Mouse (Mus musculus): ENCODE measurements around the gene Micall2. TPM values are rescaled to one million over a fixed set of nuclear protein-coding genes. Genes with fewer than 3 reads are reported as not detected.

Gene Micall2
- total and polyA plus RNA-seq, 3 experiments, result 5.4 to 17.6 TPM; not detected in 1

DNA sequence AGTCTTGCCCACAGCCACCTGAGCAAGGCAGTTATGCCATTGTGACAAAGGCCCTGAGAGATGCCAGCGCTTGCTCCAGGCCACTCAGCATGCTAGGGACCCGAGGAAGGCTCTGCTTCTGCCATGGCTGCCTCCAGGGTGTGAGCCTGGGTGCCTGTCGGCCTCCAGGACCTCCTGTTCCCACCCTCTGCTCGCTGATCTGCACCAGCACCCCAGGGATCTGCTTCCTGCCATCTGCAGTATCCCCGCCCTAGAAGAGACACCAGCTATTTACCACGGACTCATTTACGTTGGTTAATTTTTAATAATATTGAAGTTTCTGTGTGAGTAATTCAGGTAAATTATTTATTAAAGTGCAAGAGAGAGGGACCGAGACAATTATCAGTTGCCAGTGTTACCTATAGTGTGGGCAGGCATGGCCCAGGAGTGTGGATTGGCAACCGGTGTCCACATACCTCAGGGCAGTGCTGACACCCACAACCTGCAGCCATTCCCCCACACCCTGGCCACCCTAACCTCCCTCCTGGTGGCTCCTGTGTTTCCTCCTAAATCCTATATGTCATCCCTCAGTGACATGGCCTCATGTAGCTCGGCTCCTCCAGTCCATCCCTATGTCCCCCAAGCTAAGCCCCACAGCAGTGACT, 78.1 kb downstream of the Micall2 start:
- no peak for TF ChIP-seq CHD2 (IDR thresholded peaks at IDR 0.05; ENCODE audit: low read length)
- Histone ChIP-seq H3K9ac (ENCODE audit: control insufficient read depth, low read depth, low read length, poor library complexity, severe bottlenecking) (no peak overlapping the region), H3K9me3 (replicated peaks; ENCODE audit: insufficient read depth, low read length) (no peaks in the 10 kb centered on the region), H3K79me2 (ENCODE audit: control insufficient read depth, insufficient read depth, low read length, poor library complexity) (no peaks in the 10 kb centered on the region), H3K27me3 (ENCODE audit: control insufficient read depth in 1 of 2, insufficient read depth in 2 of 2, low read length in 2 of 2) (peaks cover 0 to 2% of the 10 kb centered on the region in 2 experiments; a peak in 1 of 4 replicates), H3K36me3 (ENCODE audit: control insufficient read depth in 1 of 2, insufficient read depth in 2 of 2, low read length in 2 of 2) (no peaks in the 10 kb centered on the region), H3K27ac (ENCODE audit: control insufficient read depth, low read depth, low read length) (no peak overlapping the region), H3K4me3 (ENCODE audit: control insufficient read depth in 1 of 2, insufficient read depth in 1 of 2, low read depth in 2 of 2, low read length in 2 of 2) (no peak overlapping the region), H3K4me1 (ENCODE audit: control insufficient read depth in 1 of 2, insufficient read depth in 2 of 2, low read length in 2 of 2) (no peaks in the 10 kb centered on the region)
- no peak for DNase-seq (ENCODE audit: low read depth, low spot score)

Other genes starting within 250 kb of the Micall2 start
- gene Uncx, start 192.8 kb downstream of the Micall2 start, total RNA-seq (2012; rRNA removed), result not detected in 2 replicates
- not detected for gene Uncx, start 192.8 kb downstream of the Micall2 start, polyA plus RNA-seq (2012; ENCODE audit: insufficient read depth in 1 of 2, insufficient read length in 2 of 2, low read depth in 1 of 2, low replicate concordance in 2 of 2, missing spikeins in 1 of 2)
- gene Ints1, start 39.3 kb upstream of the Micall2 start, total RNA-seq (2012; rRNA removed), result 77.9 and 82.5 TPM in 2 replicates
- gene Ints1, start 39.3 kb upstream of the Micall2 start, polyA plus RNA-seq (2012; ENCODE audit: insufficient read depth in 1 of 2, insufficient read length in 2 of 2, low read depth in 1 of 2, low replicate concordance in 2 of 2, missing spikeins in 1 of 2), result 10 to 100 TPM in 1 of 2 experiments, not detected in 1; 89.2 TPM
- gene Mafk, start 55.2 kb upstream of the Micall2 start, total RNA-seq (2012; rRNA removed), result 43.6 and 62.1 TPM in 2 replicates
- 10 to 100 TPM in 1 of 2 experiments, not detected in 1; 56.5 TPM for gene Mafk, start 55.2 kb upstream of the Micall2 start, polyA plus RNA-seq (2012; ENCODE audit: insufficient read depth in 1 of 2, insufficient read length in 2 of 2, low read depth in 1 of 2, low replicate concordance in 2 of 2, missing spikeins in 1 of 2)
- gene Tmem184a, start 83.6 kb upstream of the Micall2 start, total RNA-seq (2012; rRNA removed), result 0.07 and 0.27 TPM in 2 replicates
- gene Tmem184a, start 83.6 kb upstream of the Micall2 start, polyA plus RNA-seq (2012; ENCODE audit: insufficient read depth in 1 of 2, insufficient read length in 2 of 2, low read depth in 1 of 2, low replicate concordance in 2 of 2, missing spikeins in 1 of 2), result under 1 TPM in 1 of 2 experiments, not detected in 1; 0.10 TPM
- gene Gm26938, start 90.1 kb upstream of the Micall2 start, total RNA-seq (2012; rRNA removed), result not detected in 2 replicates
- under 1 TPM in 1 of 2 experiments, not detected in 1; 0.11 TPM for gene Gm26938, start 90.1 kb upstream of the Micall2 start, polyA plus RNA-seq (2012; ENCODE audit: insufficient read depth in 1 of 2, insufficient read length in 2 of 2, low read depth in 1 of 2, low replicate concordance in 2 of 2, missing spikeins in 1 of 2)
- gene Psmg3, start 90.5 kb upstream of the Micall2 start, total RNA-seq (2012; rRNA removed), result 70.0 and 75.4 TPM in 2 replicates
- 10 to 100 TPM in 1 of 2 experiments, not detected in 1; 81.9 TPM for gene Psmg3, start 90.5 kb upstream of the Micall2 start, polyA plus RNA-seq (2012; ENCODE audit: insufficient read depth in 1 of 2, insufficient read length in 2 of 2, low read depth in 1 of 2, low replicate concordance in 2 of 2, missing spikeins in 1 of 2)
- gene Elfn1, start 171.6 kb upstream of the Micall2 start, total RNA-seq (2012; rRNA removed), result 0.07 TPM in 1 of 2 replicates, not detected in the other
- under 1 TPM in 1 of 2 experiments, not detected in 1; 0.08 TPM for gene Elfn1, start 171.6 kb upstream of the Micall2 start, polyA plus RNA-seq (2012; ENCODE audit: insufficient read depth in 1 of 2, insufficient read length in 2 of 2, low read depth in 1 of 2, low replicate concordance in 2 of 2, missing spikeins in 1 of 2)

Measured in MEL (cell line).